Mouse (Mus musculus) hematopoietic multipotent progenitor cell, adult 10-12 weeks (in vitro differentiated cells): ENCODE measurements around the gene D17H6S53E. TPM values are rescaled to one million over a fixed set of nuclear protein-coding genes. Genes with fewer than 3 reads are reported as not detected.

ENCODE experiments used
- polyA plus RNA-seq: library from polyadenylated mRNA; stranded (reverse); fragments of >175 nt; gene quantifications from 2 replicates; pipeline ENCODE4 v1.2.3, GENCODE M21; 2012; ENCODE audit warnings: low replicate concordance

Gene D17H6S53E
- 21.2 and 21.9 TPM in 2 replicates for polyA plus RNA-seq

GRCm38 (mm10) chr17:35126206-35126611 lies at the start of gene D17H6S53E:
Gene D17H6S53E, plus strand, starts transcription at chr17:35126373.

DNA sequence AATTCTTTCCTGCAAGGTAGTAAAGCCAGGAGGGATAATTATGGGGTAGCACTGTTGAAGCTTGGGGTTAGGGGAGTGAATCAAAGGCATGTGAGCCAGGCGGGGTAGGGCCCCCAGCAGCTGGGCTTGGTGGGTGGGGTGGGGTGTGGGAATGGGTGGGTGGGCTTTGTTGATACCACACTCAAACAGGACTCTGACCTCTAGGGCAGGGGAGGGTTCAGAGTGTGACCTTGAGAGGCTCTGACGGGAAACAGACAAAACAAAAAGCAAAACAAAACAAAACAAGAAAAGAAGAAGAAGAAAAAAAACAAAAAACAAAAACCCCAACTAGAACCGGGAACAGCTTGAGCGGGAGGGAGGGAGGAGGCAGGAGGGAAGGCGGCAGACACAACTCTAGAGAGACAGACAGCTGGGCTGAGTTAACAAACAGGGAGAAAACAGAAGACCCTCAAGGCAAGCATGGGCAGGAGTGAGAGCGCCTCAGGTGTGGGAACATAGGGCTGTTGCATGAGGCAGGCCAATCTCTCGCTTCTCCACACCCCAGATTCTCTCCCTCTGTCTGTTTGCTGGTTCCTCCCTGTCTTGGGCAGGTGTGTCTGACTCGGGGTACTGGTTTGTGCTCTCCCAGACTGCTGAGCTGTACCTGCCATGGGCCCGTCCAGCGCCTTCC lies 49.5 kb upstream of the D17H6S53E start, which contains the start of gene Ly6g6e:
Ly6g6e (plus strand) TSS at position 396 of the 670 bp plus-strand sequence.

GRCm38 (mm10) chr17:35077786-35078233 lies 48.4 kb upstream of the D17H6S53E start, which contains the start of gene Ly6g6d:
Gene Ly6g6d, minus strand, starts transcription at chr17:35078065.

DNA sequence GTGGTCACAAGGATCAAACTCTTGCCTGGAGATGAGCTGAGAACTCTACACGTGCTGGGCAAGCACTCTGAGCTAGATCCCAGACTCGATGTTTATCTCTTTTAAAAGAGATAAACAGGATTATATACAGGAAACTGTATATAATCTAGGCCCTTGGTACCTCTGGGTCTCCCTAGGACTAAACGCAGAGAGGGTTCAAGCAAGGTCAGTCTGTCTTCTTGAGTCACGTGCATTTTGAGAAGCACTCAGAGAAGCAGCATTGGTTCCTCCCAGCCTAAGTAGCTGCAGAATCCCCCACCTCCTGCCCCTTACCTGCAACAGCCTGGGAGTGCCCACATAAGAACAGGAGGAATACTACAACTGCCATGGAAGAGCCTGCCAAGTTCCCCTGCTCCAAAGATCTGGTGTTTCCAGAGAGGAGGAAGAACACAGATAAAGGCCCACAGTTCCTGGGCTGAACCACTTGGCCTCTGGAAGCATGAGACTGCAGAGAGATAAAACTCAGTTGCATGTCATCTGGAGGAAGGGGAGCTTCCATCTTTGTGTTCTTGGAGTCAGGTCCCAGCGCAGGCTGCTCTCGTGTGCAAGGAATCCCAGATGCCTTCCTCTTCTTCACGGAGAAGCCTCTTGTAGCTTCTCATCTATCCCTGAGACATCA lies 40.8 kb upstream of the D17H6S53E start, which contains the start of gene Ly6g6f:
Ly6g6f (minus strand) TSS at position 403 of the 658 bp plus-strand sequence.

GRCm38 (mm10) chr17:35088825-35089644 lies 37.1 kb upstream of the D17H6S53E start, which contains the start of gene Abhd16a:
Gene Abhd16a, plus strand, starts transcription at chr17:35089263.

GRCm38 (mm10) chr17:35108097-35108496 lies 18.1 kb upstream of the D17H6S53E start, which contains the start of gene Ly6g5c:
Gene Ly6g5c, plus strand, starts transcription at chr17:35108279.

GRCm38 (mm10) chr17:35115046-35116019 lies 10.8 kb upstream of the D17H6S53E start, which contains the start of gene Ly6g5b:
Gene Ly6g5b, minus strand, starts transcription at chr17:35115428.

GRCm38 (mm10) chr17:35121143-35121799 lies 4.9 kb upstream of the D17H6S53E start, which contains the start of gene Gpank1:
Gene Gpank1, plus strand, starts transcription at chr17:35121455.

DNA sequence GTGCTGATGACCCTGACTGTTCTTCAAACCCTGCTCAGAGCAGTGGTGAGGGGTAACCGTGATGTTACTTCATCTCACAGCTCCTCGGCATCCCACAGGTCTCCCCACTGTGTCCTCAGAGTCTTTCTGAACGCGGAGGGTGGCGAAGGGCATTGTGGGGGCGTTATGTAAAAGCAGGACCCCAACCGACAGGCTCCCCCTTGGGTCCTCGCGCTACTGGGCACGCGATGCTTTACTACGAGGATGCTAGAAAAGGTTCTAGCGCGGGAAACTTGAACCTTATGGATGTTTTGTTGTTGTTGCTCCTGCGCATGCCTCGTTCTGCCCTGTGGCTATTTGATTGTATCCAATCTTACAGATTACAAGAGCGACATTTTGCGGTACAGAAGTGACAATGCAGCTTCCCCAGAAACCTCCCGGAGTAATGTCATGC lies 4.3 kb upstream of the D17H6S53E start, which contains the start of gene Csnk2b:
Csnk2b (minus strand) TSS at position 183 of the 433 bp plus-strand sequence.

GRCm38 (mm10) chr17:35131500-35132173 lies 5.5 kb downstream of the D17H6S53E start, which contains the start of gene Apom:
Gene Apom, minus strand, starts transcription at chr17:35132050.

GRCm38 (mm10) chr17:35134801-35135590 lies 8.8 kb downstream of the D17H6S53E start, which contains the start of gene Bag6:
Gene Bag6, plus strand, starts transcription at chr17:35135178.

DNA sequence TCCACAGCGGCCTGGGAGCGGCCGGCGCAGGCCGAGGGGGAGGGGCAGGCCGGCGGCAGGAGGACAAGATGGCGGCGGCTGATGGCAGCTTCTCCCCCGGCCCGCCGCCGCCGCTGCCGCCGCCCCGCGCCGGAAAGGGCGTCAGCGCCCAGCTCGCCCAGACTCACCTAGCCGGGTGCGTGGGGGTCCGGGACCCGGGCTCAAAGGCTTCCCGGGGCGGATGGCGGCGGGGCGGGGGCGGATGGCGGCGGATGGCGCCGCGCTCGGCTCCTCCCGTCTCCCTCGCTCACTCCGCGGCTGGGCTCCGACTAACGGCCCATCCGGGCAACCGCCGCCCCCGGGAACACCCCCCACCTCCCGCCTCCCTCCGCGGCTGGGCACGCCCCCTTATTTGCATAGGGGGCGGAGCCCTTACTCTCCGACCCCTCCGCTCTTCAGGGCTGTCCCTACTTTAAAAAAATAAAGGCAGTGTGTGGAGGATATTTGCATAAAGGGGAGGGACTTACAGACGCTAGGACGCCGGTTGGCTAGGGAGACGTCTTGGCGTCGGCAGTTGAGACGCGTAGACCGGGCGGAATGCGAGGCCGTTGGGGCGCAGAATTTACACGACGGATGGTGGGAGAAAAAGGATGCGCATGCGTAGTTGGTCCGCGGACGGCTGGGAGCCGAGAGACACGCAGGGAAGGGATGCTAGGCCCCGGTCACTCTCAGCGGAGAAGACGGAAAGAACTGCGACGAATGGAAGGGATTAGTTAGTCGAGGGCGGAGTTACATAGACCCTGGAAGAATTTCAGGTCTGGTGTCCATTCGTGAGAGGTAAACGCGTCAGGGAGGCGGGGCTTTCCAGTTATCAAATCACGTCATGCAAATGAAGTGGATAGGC lies 38.6 kb downstream of the D17H6S53E start, which contains the start of gene Prrc2a:
Prrc2a (minus strand) TSS at position 330 of the 883 bp plus-strand sequence.

DNA sequence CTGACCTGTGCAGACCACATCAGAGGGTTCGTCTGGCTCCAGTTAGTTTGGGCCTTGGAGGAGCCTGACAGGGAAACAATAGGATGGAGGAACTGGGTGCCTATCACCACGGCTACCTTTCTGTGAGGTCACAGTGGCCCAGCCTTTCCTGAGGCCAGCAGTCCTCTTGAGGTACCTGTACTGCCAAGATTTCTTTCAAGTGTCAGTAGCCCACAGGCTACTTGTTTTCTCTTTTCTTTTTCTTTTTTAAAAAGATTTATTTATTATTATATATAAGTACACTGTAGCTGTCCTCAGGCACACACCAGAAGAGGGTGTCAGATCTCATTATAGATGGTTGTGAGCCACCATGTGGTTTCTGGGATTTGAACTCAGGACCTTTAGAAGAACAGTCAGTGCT lies 49.8 kb downstream of the D17H6S53E start, which contains the start of gene Aif1:
Aif1 (minus strand) TSS at position 101 of the 400 bp plus-strand sequence.

